Mouse (Mus musculus): ENCODE measurements around the gene Mansc1.
"Not testable (repeated sequence)": the region's sequence is repeated elsewhere in the genome, so short reads cannot be mapped to it uniquely, and the experiment has no call there.

Mansc1 gene

GRCm38 (mm10) chr6:134631947-134632687 is at the start of gene Mansc1:
Gene Mansc1 (minus strand): TSS chr6:134632488.
- DNase-seq (ENCODE audit: low read depth, low spot score) = no peak

GRCm38 (mm10) chr6:134679330-134679729 is 47.0 kb upstream of the Mansc1 start:
- DNase-seq (ENCODE audit: low read depth, low spot score) = not testable (repeated sequence)

GRCm38 (mm10) chr6:134678037-134678436 is 45.7 kb upstream of the Mansc1 start:
- DNase-seq (ENCODE audit: low read depth, low spot score) = no peak

- no peak for DNase-seq (ENCODE audit: low read depth, low spot score)
Measured at GRCm38 (mm10) chr6:134677504-134677903, 45.2 kb upstream of the Mansc1 start.

- not testable (repeated sequence) for DNase-seq (ENCODE audit: low read depth, low spot score)
Measured at GRCm38 (mm10) chr6:134673712-134674111, 41.4 kb upstream of the Mansc1 start.

- DNase-seq (ENCODE audit: low read depth, low spot score) = peak; percentile 15
Measured at GRCm38 (mm10) chr6:134670881-134671411, 38.7 kb upstream of the Mansc1 start.

GRCm38 (mm10) chr6:134669179-134669865 is 37.0 kb upstream of the Mansc1 start:
- DNase-seq (ENCODE audit: low read depth, low spot score) = peak; percentile 50

GRCm38 (mm10) chr6:134668519-134668918 is 36.2 kb upstream of the Mansc1 start:
- DNase-seq (ENCODE audit: low read depth, low spot score) = no peak

- no peak for DNase-seq (ENCODE audit: low read depth, low spot score)
Measured at GRCm38 (mm10) chr6:134665817-134666216, 33.5 kb upstream of the Mansc1 start.

GRCm38 (mm10) chr6:134664573-134664972 is 32.3 kb upstream of the Mansc1 start:
- DNase-seq (ENCODE audit: low read depth, low spot score) = no peak

- no peak for DNase-seq (ENCODE audit: low read depth, low spot score)
Measured at GRCm38 (mm10) chr6:134660714-134661406, 28.6 kb upstream of the Mansc1 start.

GRCm38 (mm10) chr6:134659108-134659958 is 27.0 kb upstream of the Mansc1 start:
- no peak for DNase-seq (ENCODE audit: low read depth, low spot score)

GRCm38 (mm10) chr6:134656527-134656926 is 24.2 kb upstream of the Mansc1 start:
- no peak for DNase-seq (ENCODE audit: low read depth, low spot score)

- DNase-seq (ENCODE audit: low read depth, low spot score) = peak; percentile 78
Measured at GRCm38 (mm10) chr6:134648356-134648755, 16.1 kb upstream of the Mansc1 start.

- peak; percentile 11 for DNase-seq (ENCODE audit: low read depth, low spot score)
Measured at GRCm38 (mm10) chr6:134647621-134648020, 15.3 kb upstream of the Mansc1 start.

- DNase-seq (ENCODE audit: low read depth, low spot score) = no peak
Measured at GRCm38 (mm10) chr6:134646835-134647234, 14.5 kb upstream of the Mansc1 start.

GRCm38 (mm10) chr6:134643296-134643695 is 11.0 kb upstream of the Mansc1 start:
- no peak for DNase-seq (ENCODE audit: low read depth, low spot score)

- no peak for DNase-seq (ENCODE audit: low read depth, low spot score)
Measured at GRCm38 (mm10) chr6:134641738-134642446, 9.6 kb upstream of the Mansc1 start.

GRCm38 (mm10) chr6:134640485-134641475 is 8.5 kb upstream of the Mansc1 start:
- peak; percentile 90 for DNase-seq (ENCODE audit: low read depth, low spot score)

All from telencephalon, adult 2 months (tissue).